Mouse (Mus musculus) midbrain, embryonic 15.5 days (tissue): ENCODE results near the gene Pde4d. TPM values are rescaled to one million over a fixed set of nuclear protein-coding genes. Genes with fewer than 3 reads are reported as not detected.

Experiments
- ATAC-seq: fragments of 200-750 bp; cut with Nextera tagmentation; replicated peaks from 2 replicates; pipeline ENCODE4 v1.8.0; 2017; ENCODE audit warnings: moderate TSS enrichment
- H3K27ac ChIP-seq: fragments of 300-500 bp; sonication (generic); 2 replicates; pipeline ENCODE4 v1.5.1; 2015; ENCODE audit warnings: mild to moderate bottlenecking, inconsistent platforms
- H3K27me3 ChIP-seq: fragments of 300-500 bp; sonication (generic); replicated peaks from 2 replicates; pipeline ENCODE4 v1.6.1; 2015; ENCODE audit warnings: inconsistent platforms
- H3K36me3 ChIP-seq: fragments of 300-500 bp; sonication (generic); replicated peaks from 2 replicates; pipeline ENCODE4 v1.6.1; 2015; ENCODE audit warnings: inconsistent platforms
- H3K4me1 ChIP-seq: fragments of 300-500 bp; sonication (generic); 2 replicates; pipeline ENCODE4 v1.6.1; 2015; ENCODE audit warnings: inconsistent platforms
- H3K4me2 ChIP-seq: fragments of 300-500 bp; sonication (generic); 2 replicates; pipeline ENCODE4 v1.6.1; 2015; ENCODE audit warnings: inconsistent platforms, mild to moderate bottlenecking, moderate library complexity
- H3K4me3 ChIP-seq: fragments of 300-500 bp; sonication (generic); 2 replicates; pipeline ENCODE4 v1.5.1; 2015; ENCODE audit warnings: mild to moderate bottlenecking, inconsistent platforms
- H3K9ac ChIP-seq: fragments of 300-500 bp; sonication (generic); 2 replicates; pipeline ENCODE4 v1.6.1; 2015; ENCODE audit warnings: mild to moderate bottlenecking, inconsistent platforms
- H3K9me3 ChIP-seq: fragments of 300-500 bp; sonication (generic); 2 replicates; pipeline ENCODE4 v1.6.1; 2016; ENCODE audit warnings: inconsistent platforms
- WGBS: fragments of 180-500 bp; shearing (Covaris S2); methylation state at CpG from one replicate; pipeline ENCODE4 v1.1.7; 2015; ENCODE audit warnings: mixed read lengths; 5-methylcytosine and 5-hydroxymethylcytosine counted together
- polyA plus RNA-seq: library from polyadenylated mRNA; unstranded; fragments of >200 nt; fragmentation: Nextera tagmentation; extraction: Ambion mirVana; gene quantifications from 2 replicates; pipeline ENCODE4 v1.2.1, GENCODE M21; 2015

The Pde4d gene
- polyA plus RNA-seq, 1 experiment from 2014 or later: 27.1 TPM

- H3K36me3 ChIP-seq: no peaks in the 10 kb centered on the region
- H3K9ac ChIP-seq: no peak overlapping the region
- H3K4me1 ChIP-seq: no peaks in the 10 kb centered on the region
- no peak overlapping the region for H3K4me2 ChIP-seq
- H3K9me3 ChIP-seq: no peaks in the 10 kb centered on the region
- 83% methylated on average over 8 of the region's 8 CpGs for WGBS
- H3K27me3 ChIP-seq: no peaks in the 10 kb centered on the region
- H3K4me3 ChIP-seq: no peak overlapping the region
- ATAC-seq: no peak
- no peak overlapping the region for H3K27ac ChIP-seq
These were observed 48.0 kb downstream of the Pde4d start for GRCm38 (mm10) chr13:108497768-108498167.

GRCm38 (mm10) chr13:108498247-108498743 is 48.5 kb downstream of the Pde4d start:
- 77% methylated on average over 9 of the region's 9 CpGs for WGBS
- no peaks in the 10 kb centered on the region for H3K4me1 ChIP-seq
- no peaks in the 10 kb centered on the region for H3K9me3 ChIP-seq
- no peak overlapping the region for H3K27ac ChIP-seq
- no peaks in the 10 kb centered on the region for H3K27me3 ChIP-seq
- no peak overlapping the region for H3K4me3 ChIP-seq
- no peaks in the 10 kb centered on the region for H3K36me3 ChIP-seq
- H3K4me2 ChIP-seq: no peak overlapping the region
- ATAC-seq: no peak
- H3K9ac ChIP-seq: no peak overlapping the region

- Histone ChIP-seq H3K4me1 (no peaks in the 10 kb centered on the region), H3K27ac (no peak overlapping the region), H3K4me2 (no peak overlapping the region), H3K4me3 (no peak overlapping the region), H3K9ac (no peak overlapping the region), H3K36me3 (no peaks in the 10 kb centered on the region), H3K27me3 (no peaks in the 10 kb centered on the region), H3K9me3 (no peaks in the 10 kb centered on the region)
- 70% methylated on average over 9 of the region's 9 CpGs for WGBS
- no peak for ATAC-seq
These were observed 49.1 kb downstream of the Pde4d start for GRCm38 (mm10) chr13:108498773-108499313.

GRCm38 (mm10) chr13:108501386-108501785 is 51.6 kb downstream of the Pde4d start:
- Histone ChIP-seq H3K4me3 (no peak overlapping the region), H3K4me1 (no peaks in the 10 kb centered on the region), H3K9me3 (no peaks in the 10 kb centered on the region), H3K36me3 (no peaks in the 10 kb centered on the region), H3K9ac (no peak overlapping the region), H3K27me3 (no peaks in the 10 kb centered on the region), H3K27ac (no peak overlapping the region), H3K4me2 (no peak overlapping the region)
- 70% methylated on average over 1 of the region's 1 CpGs for WGBS
- ATAC-seq: no peak

- H3K27ac ChIP-seq: no peak overlapping the region
- H3K27me3 ChIP-seq: no peaks in the 10 kb centered on the region
- WGBS: 54% methylated on average over 4 of the region's 4 CpGs
- no peaks in the 10 kb centered on the region for H3K4me1 ChIP-seq
- ATAC-seq: no peak
- no peaks in the 10 kb centered on the region for H3K9me3 ChIP-seq
- H3K36me3 ChIP-seq: no peaks in the 10 kb centered on the region
- no peak overlapping the region for H3K9ac ChIP-seq
- H3K4me3 ChIP-seq: no peak overlapping the region
- no peak overlapping the region for H3K4me2 ChIP-seq
These were observed 74.8 kb downstream of the Pde4d start for GRCm38 (mm10) chr13:108524548-108524947.

GRCm38 (mm10) chr13:108524969-108525368 is 75.2 kb downstream of the Pde4d start:
- no peak for ATAC-seq
- no peak overlapping the region for H3K9ac ChIP-seq

GRCm38 (mm10) chr13:108526258-108527007 is 76.7 kb downstream of the Pde4d start:
- WGBS: 43% methylated on average over 13 of the region's 13 CpGs
- ATAC-seq: no peak

More at GRCm38 (mm10) chr13:108524969-108525368, 75.2 kb downstream of the Pde4d start:
- no peak overlapping the region for H3K4me2 ChIP-seq
- H3K36me3 ChIP-seq: no peaks in the 10 kb centered on the region
- no peaks in the 10 kb centered on the region for H3K9me3 ChIP-seq
- 78% methylated on average over 6 of the region's 6 CpGs for WGBS
- H3K4me3 ChIP-seq: no peak overlapping the region
- no peak overlapping the region for H3K27ac ChIP-seq
- no peaks in the 10 kb centered on the region for H3K27me3 ChIP-seq
- no peaks in the 10 kb centered on the region for H3K4me1 ChIP-seq

GRCm38 (mm10) chr13:108527090-108527770 is 77.5 kb downstream of the Pde4d start:
- no peak overlapping the region for H3K4me3 ChIP-seq
- no peaks in the 10 kb centered on the region for H3K27me3 ChIP-seq
- H3K4me2 ChIP-seq: no peak overlapping the region
- H3K9ac ChIP-seq: no peak overlapping the region
- H3K36me3 ChIP-seq: no peaks in the 10 kb centered on the region
- no peaks in the 10 kb centered on the region for H3K9me3 ChIP-seq
- ATAC-seq: no peak
- WGBS: 86% methylated on average over 7 of the region's 7 CpGs
- H3K4me1 ChIP-seq: no peaks in the 10 kb centered on the region
- H3K27ac ChIP-seq: no peak overlapping the region

More at GRCm38 (mm10) chr13:108526258-108527007, 76.7 kb downstream of the Pde4d start:
- Histone ChIP-seq H3K4me3 (no peak overlapping the region), H3K27me3 (no peaks in the 10 kb centered on the region), H3K4me2 (no peak overlapping the region), H3K9ac (no peak overlapping the region), H3K9me3 (no peaks in the 10 kb centered on the region), H3K27ac (no peak overlapping the region), H3K36me3 (no peaks in the 10 kb centered on the region), H3K4me1 (no peaks in the 10 kb centered on the region)

GRCm38 (mm10) chr13:108528343-108528742 is 78.6 kb downstream of the Pde4d start:
- WGBS: 77% methylated on average over 1 of the region's 1 CpGs
- no peaks in the 10 kb centered on the region for H3K4me1 ChIP-seq
- no peak overlapping the region for H3K9ac ChIP-seq
- H3K4me2 ChIP-seq: no peak overlapping the region
- H3K27me3 ChIP-seq: no peaks in the 10 kb centered on the region
- H3K4me3 ChIP-seq: no peak overlapping the region
- no peaks in the 10 kb centered on the region for H3K36me3 ChIP-seq
- H3K9me3 ChIP-seq: no peaks in the 10 kb centered on the region
- no peak for ATAC-seq
- no peak overlapping the region for H3K27ac ChIP-seq

- no peaks in the 10 kb centered on the region for H3K9me3 ChIP-seq
- no peaks in the 10 kb centered on the region for H3K4me1 ChIP-seq
- no peaks in the 10 kb centered on the region for H3K27me3 ChIP-seq
- 93% methylated on average over 1 of the region's 1 CpGs for whole genome bisulfite sequencing
- no peak overlapping the region for H3K9ac ChIP-seq
- no peaks in the 10 kb centered on the region for H3K36me3 ChIP-seq
- no peak for ATAC-seq
- H3K4me2 ChIP-seq: no peak overlapping the region
- H3K27ac ChIP-seq: no peak overlapping the region
- H3K4me3 ChIP-seq: no peak overlapping the region
These were observed 83.1 kb downstream of the Pde4d start for GRCm38 (mm10) chr13:108532875-108533274.

GRCm38 (mm10) chr13:108536436-108536835 is 86.7 kb downstream of the Pde4d start:
- Histone ChIP-seq H3K4me1 (no peaks in the 10 kb centered on the region), H3K27ac (no peak overlapping the region), H3K4me3 (no peak overlapping the region), H3K4me2 (no peak overlapping the region), H3K36me3 (no peaks in the 10 kb centered on the region), H3K9ac (no peak overlapping the region), H3K27me3 (no peaks in the 10 kb centered on the region), H3K9me3 (no peaks in the 10 kb centered on the region)
- no peak for ATAC-seq
- WGBS: 74% methylated on average over 4 of the region's 4 CpGs

- 90% methylated on average over 6 of the region's 6 CpGs for WGBS
- Histone ChIP-seq H3K4me3 (no peak overlapping the region), H3K4me1 (no peaks in the 10 kb centered on the region), H3K27ac (no peak overlapping the region), H3K9ac (no peak overlapping the region), H3K27me3 (no peaks in the 10 kb centered on the region), H3K36me3 (no peaks in the 10 kb centered on the region), H3K4me2 (no peak overlapping the region), H3K9me3 (no peaks in the 10 kb centered on the region)
- ATAC-seq: no peak
These were observed 87.2 kb downstream of the Pde4d start for GRCm38 (mm10) chr13:108536951-108537350.
